15 mouse cellular contexts compared by ENCODE assay signal in the genomic region with DNA sequence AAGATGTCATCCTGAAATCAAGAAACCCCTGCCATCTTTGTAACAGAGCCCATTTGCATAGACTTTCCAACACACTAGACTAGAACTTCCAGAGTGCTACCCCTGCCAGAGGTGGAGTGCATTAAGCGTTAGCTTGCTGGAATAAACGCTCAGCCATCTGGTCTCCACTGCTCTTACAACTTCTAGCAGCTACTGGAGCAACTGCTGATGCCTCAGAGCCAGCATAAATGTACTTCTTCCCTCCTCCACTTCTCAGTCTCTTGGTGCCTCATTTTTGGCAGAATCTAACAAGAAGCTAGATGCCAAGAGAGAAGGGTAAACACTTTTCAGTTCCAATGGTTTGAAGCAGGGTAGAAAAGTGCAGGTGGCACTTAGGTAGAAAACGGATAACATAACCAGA.
DNase-seq lines count a peak whose midpoint lies in the region.
"Had no signal": no experiment of that assay in that cellular context is flagged by ENCODE, and none has a peak within 500 bp of the region (broad histone marks: within the 10 kb centered on the region; RNA-seq: fewer than 3 reads in every experiment).

No protein-coding gene starts in this region.

- no peak overlapping the region for H3K4me3 ChIP-seq in limb, embryonic 10.5 days
- H3K4me3 ChIP-seq: hindbrain, embryonic 10.5 days; kidney, embryonic 15.5 days; megakaryocyte, embryonic 14.5 days had no signal

- 82% methylated on average over 3 of the region's 3 CpGs for WGBS in limb, embryonic 10.5 days

- no peaks in the 10 kb centered on the region for H3K9me3 ChIP-seq in limb, embryonic 10.5 days (replicated peaks)
- H3K9me3 ChIP-seq: hindbrain, embryonic 10.5 days; kidney, embryonic 15.5 days had no signal

- H3K4me1 ChIP-seq in limb, embryonic 10.5 days = no peaks in the 10 kb centered on the region
- H3K4me1 ChIP-seq: hindbrain, embryonic 10.5 days; kidney, embryonic 15.5 days; megakaryocyte, embryonic 14.5 days had no signal

- no peaks in the 10 kb centered on the region for H3K27me3 ChIP-seq in limb, embryonic 10.5 days (ENCODE audit: low read depth, poor library complexity, severe bottlenecking)
- H3K27me3 ChIP-seq: CH12.LX; kidney, embryonic 15.5 days; megakaryocyte, embryonic 14.5 days had no signal

- H3K36me3 ChIP-seq in limb, embryonic 10.5 days = no peaks in the 10 kb centered on the region
- H3K36me3 ChIP-seq: hindbrain, embryonic 10.5 days; kidney, embryonic 15.5 days had no signal

- DNase-seq in cerebellum, postnatal 10 days = peak; percentile 9 to 31
- no peak for DNase-seq in cerebellum, postnatal 36 days
- peak; percentile 50 to 60 for DNase-seq in frontal cortex, postnatal 36 days (ENCODE audit: low spot score in 2 of 2)
- peak; percentile 14 to 28 for DNase-seq in layer of hippocampus, postnatal 36 days
- peak; percentile 6 for DNase-seq in right cerebral cortex, postnatal 14 days
- DNase-seq in limb, embryonic 10.5 days (ENCODE audit: low spot score) = no peak
- no peak for DNase-seq in spleen, adult 12 weeks (ENCODE audit: low spot score)
- no peak for DNase-seq in thymus, postnatal 14 days
- DNase-seq: adrenal gland, postnatal 36 days; lung, embryonic 14.5 days; thymus, adult 18-20 months had no signal

- no peak overlapping the region for H3K27ac ChIP-seq in limb, embryonic 10.5 days
- H3K27ac ChIP-seq: hindbrain, embryonic 10.5 days; kidney, embryonic 15.5 days had no signal

Comparison
In these comparisons a context has a peak if more than half of its experiments do, and no peak if none do; other contexts are left out.
1. DNase-seq: peak in cerebellum, postnatal 10 days (2 of 2), frontal cortex, postnatal 36 days (2 of 2), layer of hippocampus, postnatal 36 days (2 of 2) and right cerebral cortex, postnatal 14 days (single experiment); none in cerebellum, postnatal 36 days (0 of 2), limb, embryonic 10.5 days (single experiment), spleen, adult 12 weeks (single experiment) and thymus, postnatal 14 days (single experiment).